Mouse (Mus musculus): ENCODE data around the gene Cxcl15. TPM values are rescaled to one million over a fixed set of nuclear protein-coding genes. Genes with fewer than 3 reads are reported as not detected.
"Not testable (repeated sequence)": the region's sequence is repeated elsewhere in the genome, so short reads cannot be mapped to it uniquely, and the experiment has no call there.

Cxcl15 gene
- polyA plus RNA-seq, 1 experiment from 2014 or later, result not detected

- Histone ChIP-seq H3K9me3 (ENCODE audit: control insufficient read depth, low read length) (no peaks in the 10 kb centered on the region), H3K4me1 (replicated peaks; ENCODE audit: control insufficient read depth, insufficient read depth, low read length) (no peaks in the 10 kb centered on the region), H3K36me3 (ENCODE audit: control insufficient read depth, insufficient read depth, low read length) (no peaks in the 10 kb centered on the region), H3K4me3 (ENCODE audit: low read depth, low read length) (peak within 1 kb of the TSS; percentile 25), H3K27ac (ENCODE audit: low read depth, low read length) (no peak within 1 kb of the TSS), H3K4me2 (ENCODE audit: low read depth, low read length, severe bottlenecking) (peak within 1 kb of the TSS; percentile 73), H3K27me3 (ENCODE audit: control insufficient read depth, insufficient read depth, low read length) (no peaks in the 10 kb centered on the region), H3K9ac (ENCODE audit: low read length) (peak within 1 kb of the TSS; percentile 29; the same call in 1 of the 2 replicates)
- peak; percentile 85 for ATAC-seq (replicated peaks; ENCODE audit: low FRiP score)
- DNase-seq (ENCODE audit: low spot score), result peak; percentile 59
- 17% methylated on average over 24 of the region's 26 CpGs for WGBS
Observed at GRCm38 (mm10) chr5:90785659-90786588, 8.4 kb upstream of the Cxcl15 start, which contains the start of gene Cxcl3. Gene Cxcl3, plus strand, starts transcription at chr5:90786103.

GRCm38 (mm10) chr5:90788114-90788513, 6.2 kb upstream of the Cxcl15 start:
- ATAC-seq (replicated peaks; ENCODE audit: low FRiP score), result no peak
- Histone ChIP-seq H3K9ac (ENCODE audit: low read length) (no peak overlapping the region), H3K9me3 (ENCODE audit: control insufficient read depth, low read length) (no peaks in the 10 kb centered on the region), H3K4me2 (ENCODE audit: low read depth, low read length, severe bottlenecking) (no peak overlapping the region), H3K36me3 (ENCODE audit: control insufficient read depth, insufficient read depth, low read length) (no peaks in the 10 kb centered on the region), H3K4me1 (replicated peaks; ENCODE audit: control insufficient read depth, insufficient read depth, low read length) (no peaks in the 10 kb centered on the region), H3K27me3 (ENCODE audit: control insufficient read depth, insufficient read depth, low read length) (no peaks in the 10 kb centered on the region), H3K27ac (ENCODE audit: low read depth, low read length) (no peak overlapping the region), H3K4me3 (ENCODE audit: low read depth, low read length) (no peak overlapping the region)
- no peak for DNase-seq (ENCODE audit: low spot score)
- 82% methylated on average over 4 of the region's 4 CpGs for WGBS

GRCm38 (mm10) chr5:90789306-90790073, 4.8 kb upstream of the Cxcl15 start:
- Histone ChIP-seq H3K4me1 (replicated peaks; ENCODE audit: control insufficient read depth, insufficient read depth, low read length) (no peaks in the 10 kb centered on the region), H3K4me2 (ENCODE audit: low read depth, low read length, severe bottlenecking) (no peak overlapping the region), H3K9ac (ENCODE audit: low read length) (no peak overlapping the region), H3K4me3 (ENCODE audit: low read depth, low read length) (no peak overlapping the region), H3K9me3 (ENCODE audit: control insufficient read depth, low read length) (no peaks in the 10 kb centered on the region), H3K27me3 (ENCODE audit: control insufficient read depth, insufficient read depth, low read length) (no peaks in the 10 kb centered on the region), H3K36me3 (ENCODE audit: control insufficient read depth, insufficient read depth, low read length) (no peaks in the 10 kb centered on the region), H3K27ac (ENCODE audit: low read depth, low read length) (no peak overlapping the region)
- 87% methylated on average over 11 of the region's 11 CpGs for WGBS
- no peak for DNase-seq (ENCODE audit: low spot score)
- no peak for ATAC-seq (replicated peaks; ENCODE audit: low FRiP score)

- ATAC-seq (replicated peaks; ENCODE audit: low FRiP score), result no peak
- H3K36me3 ChIP-seq (ENCODE audit: control insufficient read depth, insufficient read depth, low read length), result no peaks in the 10 kb centered on the region
Observed at GRCm38 (mm10) chr5:90790074-90790502, 4.2 kb upstream of the Cxcl15 start.

GRCm38 (mm10) chr5:90795392-90795791, 1.1 kb downstream of the Cxcl15 start:
- H3K36me3 ChIP-seq (ENCODE audit: control insufficient read depth, insufficient read depth, low read length); ATAC-seq (replicated peaks; ENCODE audit: low FRiP score); H3K27ac ChIP-seq (ENCODE audit: low read depth, low read length); H3K4me2 ChIP-seq (ENCODE audit: low read depth, low read length, severe bottlenecking); DNase-seq (ENCODE audit: low spot score); H3K4me3 ChIP-seq (ENCODE audit: low read depth, low read length); H3K4me1 ChIP-seq (replicated peaks; ENCODE audit: control insufficient read depth, insufficient read depth, low read length); H3K9ac ChIP-seq (ENCODE audit: low read length); H3K9me3 ChIP-seq (ENCODE audit: control insufficient read depth, low read length); H3K27me3 ChIP-seq (ENCODE audit: control insufficient read depth, insufficient read depth, low read length): not testable (repeated sequence)
- 91% methylated on average over 2 of the region's 2 CpGs for WGBS

More at GRCm38 (mm10) chr5:90790074-90790502, 4.2 kb upstream of the Cxcl15 start:
- no peak for DNase-seq (ENCODE audit: low spot score)
- Histone ChIP-seq H3K27me3 (ENCODE audit: control insufficient read depth, insufficient read depth, low read length) (no peaks in the 10 kb centered on the region), H3K9me3 (ENCODE audit: control insufficient read depth, low read length) (no peaks in the 10 kb centered on the region), H3K4me3 (ENCODE audit: low read depth, low read length) (no peak overlapping the region), H3K9ac (ENCODE audit: low read length) (no peak overlapping the region), H3K4me2 (ENCODE audit: low read depth, low read length, severe bottlenecking) (no peak overlapping the region), H3K27ac (ENCODE audit: low read depth, low read length) (no peak overlapping the region), H3K4me1 (replicated peaks; ENCODE audit: control insufficient read depth, insufficient read depth, low read length) (no peaks in the 10 kb centered on the region)
- 83% methylated on average over 8 of the region's 8 CpGs for WGBS

- DNase-seq (ENCODE audit: low spot score), result no peak
- Histone ChIP-seq H3K27ac (ENCODE audit: low read depth, low read length) (no peak overlapping the region), H3K36me3 (ENCODE audit: control insufficient read depth, insufficient read depth, low read length) (no peaks in the 10 kb centered on the region), H3K4me3 (ENCODE audit: low read depth, low read length) (no peak overlapping the region), H3K27me3 (ENCODE audit: control insufficient read depth, insufficient read depth, low read length) (no peaks in the 10 kb centered on the region), H3K9ac (ENCODE audit: low read length) (no peak overlapping the region), H3K4me2 (ENCODE audit: low read depth, low read length, severe bottlenecking) (no peak overlapping the region), H3K9me3 (ENCODE audit: control insufficient read depth, low read length) (no peaks in the 10 kb centered on the region), H3K4me1 (replicated peaks; ENCODE audit: control insufficient read depth, insufficient read depth, low read length) (no peaks in the 10 kb centered on the region)
- no peak for ATAC-seq (replicated peaks; ENCODE audit: low FRiP score)
Observed at GRCm38 (mm10) chr5:90804574-90804973, 10.2 kb downstream of the Cxcl15 start.

- no peaks in the 10 kb centered on the region for H3K36me3 ChIP-seq (ENCODE audit: control insufficient read depth, insufficient read depth, low read length)
- no peak overlapping the region for H3K4me3 ChIP-seq (ENCODE audit: low read depth, low read length)
- no peaks in the 10 kb centered on the region for H3K9me3 ChIP-seq (ENCODE audit: control insufficient read depth, low read length)
- DNase-seq (ENCODE audit: low spot score) (no peak), ATAC-seq (replicated peaks; ENCODE audit: low FRiP score) (no peak)
- no peak overlapping the region for H3K4me2 ChIP-seq (ENCODE audit: low read depth, low read length, severe bottlenecking)
- no peak overlapping the region for H3K9ac ChIP-seq (ENCODE audit: low read length)
- H3K4me1 ChIP-seq (replicated peaks; ENCODE audit: control insufficient read depth, insufficient read depth, low read length), result no peaks in the 10 kb centered on the region
- H3K27ac ChIP-seq (ENCODE audit: low read depth, low read length), result no peak overlapping the region
- H3K27me3 ChIP-seq (ENCODE audit: control insufficient read depth, insufficient read depth, low read length), result no peaks in the 10 kb centered on the region
Observed at GRCm38 (mm10) chr5:90806050-90806449, 11.7 kb downstream of the Cxcl15 start.

- Histone ChIP-seq H3K36me3 (ENCODE audit: control insufficient read depth, insufficient read depth, low read length) (no peaks in the 10 kb centered on the region), H3K4me1 (replicated peaks; ENCODE audit: control insufficient read depth, insufficient read depth, low read length) (no peaks in the 10 kb centered on the region), H3K27ac (ENCODE audit: low read depth, low read length) (no peak overlapping the region), H3K27me3 (ENCODE audit: control insufficient read depth, insufficient read depth, low read length) (no peaks in the 10 kb centered on the region), H3K4me3 (ENCODE audit: low read depth, low read length) (no peak overlapping the region), H3K9ac (ENCODE audit: low read length) (no peak overlapping the region), H3K9me3 (ENCODE audit: control insufficient read depth, low read length) (no peaks in the 10 kb centered on the region), H3K4me2 (ENCODE audit: low read depth, low read length, severe bottlenecking) (no peak overlapping the region)
- no peak for ATAC-seq (replicated peaks; ENCODE audit: low FRiP score)
- no peak for DNase-seq (ENCODE audit: low spot score)
- WGBS, result 87% methylated on average over 3 of the region's 3 CpGs
Observed at GRCm38 (mm10) chr5:90807176-90807950, 13.0 kb downstream of the Cxcl15 start.

Data from forebrain, embryonic 11.5 days (tissue).